Mouse (Mus musculus): ENCODE measurements around the gene Mdfi.
A peak's percentile ranks its signal among the peaks of the same experiment; 100 is the strongest.
"Not testable (repeated sequence)": the region's sequence is repeated elsewhere in the genome, so short reads cannot be mapped to it uniquely, and the experiment has no call there.

Mdfi gene

DNA sequence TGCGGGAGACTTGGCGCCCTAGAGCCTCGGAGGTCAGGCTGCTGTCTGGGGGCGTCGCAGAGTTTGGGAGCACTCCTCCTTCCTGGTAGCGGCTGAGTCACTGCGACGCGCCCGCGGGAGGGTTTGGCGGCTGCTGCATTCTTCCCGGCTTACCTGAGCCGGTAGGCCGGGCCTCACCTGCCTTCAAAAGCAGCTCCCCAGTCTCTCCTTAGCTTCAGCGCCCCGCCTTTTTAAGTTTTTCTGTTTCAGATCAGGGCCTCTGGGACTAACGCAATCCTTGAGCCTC, at the start of gene Mdfi:
Gene Mdfi, minus strand, starts transcription at position 210 of the 286 bp plus-strand sequence.
- no peak for DNase-seq

DNA sequence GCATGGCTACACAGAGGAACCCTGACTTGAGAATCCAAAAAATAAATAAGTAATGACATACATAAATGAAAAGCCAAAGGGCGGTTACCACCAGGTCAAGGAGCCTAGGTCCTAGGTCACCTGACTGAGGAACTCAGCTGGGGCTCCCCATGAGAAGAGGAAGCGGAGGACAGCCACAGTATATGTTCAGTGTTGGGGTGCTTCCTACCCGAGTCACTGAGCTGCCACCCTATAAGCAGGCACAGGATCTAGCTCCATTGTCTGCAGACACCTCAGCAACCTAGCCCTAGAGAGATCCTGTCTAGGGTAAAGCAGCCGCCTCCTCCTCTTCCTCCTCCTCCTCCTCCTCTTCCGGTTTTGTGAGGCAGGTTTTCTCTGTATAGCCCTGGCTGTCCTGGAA, 48.6 kb upstream of the Mdfi start:
- no peak for DNase-seq

DNA sequence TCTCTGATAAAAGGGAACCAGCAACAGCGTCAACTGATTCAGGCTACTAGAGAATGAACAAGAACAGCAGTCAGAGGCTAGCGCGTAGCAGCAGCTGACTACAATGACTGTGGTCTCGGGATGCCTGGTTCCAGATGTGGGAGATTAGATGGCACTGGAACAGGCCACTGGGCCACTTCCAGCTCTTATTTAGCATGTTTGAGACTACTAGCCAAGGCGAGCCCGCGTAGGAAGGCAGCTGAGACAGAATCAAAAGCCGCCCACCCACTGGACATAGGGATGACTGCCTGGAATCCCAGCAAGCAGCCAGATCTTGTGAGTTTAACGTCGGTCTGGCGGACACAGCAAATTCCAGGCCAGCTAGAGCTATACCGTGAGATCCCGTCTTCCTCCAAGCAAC, 46.8 kb upstream of the Mdfi start:
- DNase-seq: no peak

DNA sequence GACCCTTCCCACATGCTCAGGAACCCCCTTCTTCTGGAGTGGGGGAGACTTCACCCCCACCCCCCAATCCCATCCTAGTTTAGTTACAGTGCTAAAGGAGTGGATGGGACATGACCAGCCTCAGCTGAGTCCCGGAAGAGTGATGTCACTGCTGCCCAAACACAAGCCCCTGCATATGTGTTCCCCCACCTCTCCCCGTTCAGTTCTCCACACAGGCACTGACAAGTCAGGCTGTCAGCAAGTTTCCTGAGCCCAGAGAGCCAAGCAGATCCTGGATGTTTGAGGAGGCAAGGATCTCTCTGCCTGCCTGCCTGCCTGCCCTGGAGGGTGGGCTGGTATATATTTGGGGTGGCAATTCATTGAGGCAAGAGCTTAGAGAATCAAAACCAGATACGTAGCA, 44.7 kb upstream of the Mdfi start:
- no peak for DNase-seq

DNA sequence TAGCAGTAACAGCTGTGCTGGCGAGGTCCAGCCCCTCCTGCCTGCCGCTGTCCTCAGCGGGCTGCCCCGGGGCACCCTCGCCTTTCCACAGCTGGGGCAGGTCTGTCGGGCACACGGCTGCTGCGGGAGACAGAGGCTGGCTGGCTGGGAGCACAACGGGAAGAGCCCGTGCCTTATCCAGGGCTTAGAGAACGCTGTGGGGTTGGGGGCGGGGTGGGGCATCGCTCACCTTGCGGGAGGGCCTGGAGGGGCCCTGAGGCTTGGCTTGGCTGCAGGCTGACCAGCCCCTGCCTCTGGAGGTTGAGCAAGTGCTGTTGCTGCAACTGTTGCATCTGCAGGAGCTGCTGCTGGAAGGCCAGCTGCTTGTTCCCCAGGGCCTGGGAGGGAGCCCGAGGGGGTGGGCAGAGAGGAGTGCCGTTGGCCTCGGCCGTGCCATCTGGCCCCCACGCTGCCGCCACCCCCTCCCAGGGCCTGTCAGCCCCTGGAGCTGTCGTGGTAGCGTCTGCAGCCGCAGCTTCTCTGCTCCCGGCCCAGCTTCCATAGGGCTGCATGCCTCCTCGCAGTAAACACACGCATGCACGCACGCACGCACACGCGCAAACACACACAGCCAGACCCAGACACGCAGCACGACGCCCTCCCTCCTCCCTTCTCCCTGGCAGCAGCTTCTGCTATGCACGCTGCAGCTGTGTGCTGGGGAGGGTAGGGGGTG, 44.0 kb upstream of the Mdfi start:
- no peak for DNase-seq

DNA sequence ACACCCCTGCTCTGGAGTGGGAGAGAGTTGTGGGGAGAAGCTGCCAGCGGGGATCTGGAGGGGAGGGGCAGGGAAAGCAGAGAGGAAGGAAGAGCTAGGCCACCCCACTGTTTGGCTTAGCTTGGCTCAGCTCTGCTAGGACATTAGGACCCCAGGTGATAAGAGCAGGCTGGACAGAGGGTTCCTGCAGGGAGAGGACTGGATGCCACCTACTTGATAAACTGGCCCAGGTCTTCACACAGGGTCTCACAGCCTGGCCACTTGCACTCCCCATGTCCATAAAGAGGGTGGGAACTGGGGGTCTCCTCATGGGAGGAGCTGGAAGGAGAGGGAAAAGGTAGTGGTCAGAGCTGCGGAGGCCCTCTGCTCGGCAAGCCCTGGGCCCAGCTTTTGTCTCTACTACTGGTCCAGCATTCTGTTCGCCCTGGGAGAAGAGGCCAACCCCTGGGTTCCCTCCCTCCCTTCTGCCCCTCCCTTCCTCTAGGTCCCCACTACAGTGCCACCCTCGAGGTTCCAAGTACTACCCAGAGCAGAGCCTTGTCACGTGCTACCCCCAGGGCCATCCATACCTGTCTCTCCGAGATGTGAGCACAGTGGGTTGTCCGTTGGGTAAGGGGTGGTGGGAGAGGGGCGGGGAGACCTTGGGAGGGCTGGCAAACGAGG, 43.4 kb upstream of the Mdfi start:
- no peak for DNase-seq

DNA sequence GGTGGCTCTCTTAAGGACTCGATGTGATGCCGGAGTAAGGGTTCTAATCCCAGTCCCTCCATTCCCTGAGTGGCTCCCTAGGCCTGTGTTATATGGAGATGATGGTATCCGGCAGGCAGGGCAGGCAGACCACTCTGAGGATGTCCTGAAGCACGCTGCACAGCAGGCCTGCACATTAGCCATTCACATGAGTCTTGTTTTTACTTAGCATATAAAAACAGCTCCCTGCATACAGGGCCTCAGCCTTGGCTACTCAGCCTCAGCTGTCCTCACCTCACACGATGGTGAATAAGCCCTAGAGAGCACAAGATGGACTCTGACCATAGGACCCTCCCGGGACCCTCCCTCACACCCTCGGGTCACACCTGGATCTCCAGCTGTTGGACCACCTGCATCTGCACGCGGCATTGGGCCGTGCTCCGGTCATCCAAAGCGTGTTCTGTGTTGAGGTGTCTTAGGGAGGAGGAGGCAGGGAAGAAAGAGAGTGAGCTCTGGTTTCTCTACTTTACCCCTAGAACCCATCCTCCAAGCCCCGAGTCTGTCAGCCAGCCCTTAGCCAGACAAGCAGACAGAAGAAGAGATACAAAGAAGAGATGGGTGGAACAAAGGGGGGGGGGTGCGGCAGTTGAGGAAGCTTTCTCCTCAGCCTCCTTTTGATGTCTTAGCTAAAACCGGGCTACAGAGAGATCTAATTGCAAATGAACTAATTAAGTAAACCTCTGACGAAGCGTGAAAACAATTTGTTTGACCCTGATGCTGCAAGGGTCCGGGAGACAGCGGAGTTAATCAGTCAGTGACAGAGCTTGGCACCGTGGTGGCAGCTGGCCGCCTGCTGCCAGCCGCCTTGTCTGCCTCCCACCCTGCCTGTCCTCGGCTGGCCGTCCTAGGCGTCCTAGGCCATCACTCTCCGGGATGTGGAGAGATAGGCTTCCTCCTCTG, 42.6 kb upstream of the Mdfi start:
- DNase-seq: no peak

DNA sequence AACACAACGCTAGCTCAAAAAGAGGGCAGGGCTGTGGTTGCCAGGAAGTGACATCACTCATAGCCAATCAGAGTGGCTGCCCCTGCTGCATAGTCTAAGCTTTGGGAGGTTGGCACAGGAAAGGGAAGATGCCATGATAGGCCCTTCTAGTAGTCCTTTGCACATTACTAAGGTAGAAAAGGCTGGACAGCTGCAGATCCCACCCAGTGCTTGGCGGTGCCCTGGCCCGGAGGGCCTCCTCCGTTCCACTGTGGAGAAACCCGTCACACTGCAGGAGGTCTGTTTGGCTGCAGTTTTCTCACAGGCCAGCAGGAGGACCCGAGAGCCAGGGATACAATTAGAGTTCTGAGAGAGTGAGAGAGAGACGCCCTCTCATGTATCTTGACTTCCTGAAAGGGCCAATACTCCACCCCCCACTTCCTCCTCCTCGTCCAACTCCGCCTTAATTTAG, 38.9 kb upstream of the Mdfi start:
- peak; percentile 76 to 86 for DNase-seq

DNA sequence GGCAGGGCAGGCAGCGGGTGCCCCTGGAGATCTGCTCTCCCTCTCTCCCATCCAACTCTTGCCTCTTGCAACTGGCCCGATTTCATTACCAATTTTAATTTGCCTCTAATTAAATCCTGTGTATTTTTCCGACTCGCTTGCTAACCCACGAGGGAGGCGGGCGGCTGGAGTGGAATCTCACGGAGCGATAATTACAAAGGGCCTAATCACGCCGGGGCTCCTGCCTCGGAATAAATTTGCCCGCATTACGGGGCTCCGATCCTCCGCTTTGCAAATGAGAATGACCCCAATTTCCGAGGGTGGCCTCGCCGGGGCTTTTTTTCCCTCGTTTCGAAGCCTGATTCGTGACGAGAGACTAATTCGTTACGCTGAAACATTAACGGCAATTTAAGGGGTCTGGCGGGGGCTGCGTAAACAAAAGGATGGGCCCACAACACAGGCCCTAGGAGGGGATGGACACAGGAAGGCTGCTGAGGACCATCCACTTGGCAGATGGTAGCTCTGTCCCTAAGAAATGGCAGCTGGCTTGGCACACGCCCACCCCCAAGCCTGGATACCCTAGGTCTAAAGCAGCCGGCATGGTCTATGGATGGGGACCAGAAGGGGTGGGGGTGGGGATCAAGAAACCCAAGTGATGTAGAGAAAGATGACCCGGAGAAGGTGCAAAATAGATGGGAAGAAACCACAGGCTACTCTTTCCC, 38.0 kb upstream of the Mdfi start:
- no peak for DNase-seq

DNA sequence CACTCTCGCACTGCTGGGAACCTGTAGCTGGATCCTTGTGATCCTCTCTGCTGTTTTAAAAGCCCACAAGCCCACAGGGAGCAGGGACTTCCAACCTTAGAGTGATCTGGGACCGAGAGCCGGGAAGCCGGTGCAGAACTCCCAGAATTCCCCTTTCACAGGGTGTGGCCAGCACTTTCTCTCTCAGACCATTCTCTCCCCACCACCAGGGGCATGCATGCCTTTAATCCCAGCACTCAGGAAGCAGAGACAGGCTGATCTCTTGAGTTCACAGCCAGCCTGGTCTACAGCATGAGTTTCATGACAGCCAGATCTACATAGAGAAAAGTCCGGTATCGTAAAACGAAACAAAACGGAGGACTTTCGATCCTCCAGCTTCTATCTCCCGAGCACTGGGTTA, 35.4 kb upstream of the Mdfi start:
- DNase-seq: no peak

DNA sequence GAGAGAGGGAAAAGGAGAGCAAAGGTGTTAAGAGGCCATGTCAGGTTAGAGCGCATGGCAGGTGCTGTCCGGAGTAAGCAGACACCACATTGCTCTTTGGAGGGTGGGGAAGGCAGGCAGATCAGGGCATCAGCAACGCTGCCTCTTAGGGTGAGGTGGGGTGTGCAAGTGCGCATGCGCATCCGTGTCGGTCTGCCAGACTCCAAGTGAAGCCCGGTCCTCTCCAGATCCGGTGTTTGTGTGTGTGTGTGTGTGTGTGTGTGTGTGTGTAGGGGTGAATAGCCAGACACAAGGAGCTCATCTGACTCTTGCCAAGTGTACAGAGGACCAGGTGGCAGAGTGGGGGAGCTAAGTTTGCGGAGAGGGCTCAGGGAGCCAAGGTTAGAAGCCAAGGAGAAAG, 31.5 kb upstream of the Mdfi start:
- DNase-seq: no peak

DNA sequence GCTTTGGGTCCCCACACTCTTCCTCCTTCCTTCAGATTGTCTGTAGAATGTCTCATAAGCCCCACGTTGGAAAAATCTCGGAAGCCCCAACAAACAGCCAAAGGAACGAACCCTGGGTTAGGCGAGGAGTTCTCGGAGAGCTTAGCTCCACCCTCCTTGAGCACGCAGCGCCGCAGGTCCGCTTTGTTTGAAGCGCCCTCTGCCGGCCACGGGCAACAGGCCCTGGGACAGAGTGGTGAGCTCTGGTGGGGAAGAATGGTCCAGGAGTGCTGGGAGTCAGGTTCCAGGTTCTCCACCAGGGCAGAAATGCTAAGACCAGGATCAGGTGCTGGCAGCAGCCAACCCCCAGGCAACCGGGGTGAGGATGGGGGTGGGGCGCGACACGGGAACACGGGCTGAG, 30.0 kb upstream of the Mdfi start:
- DNase-seq: peak; percentile 59 to 66

DNA sequence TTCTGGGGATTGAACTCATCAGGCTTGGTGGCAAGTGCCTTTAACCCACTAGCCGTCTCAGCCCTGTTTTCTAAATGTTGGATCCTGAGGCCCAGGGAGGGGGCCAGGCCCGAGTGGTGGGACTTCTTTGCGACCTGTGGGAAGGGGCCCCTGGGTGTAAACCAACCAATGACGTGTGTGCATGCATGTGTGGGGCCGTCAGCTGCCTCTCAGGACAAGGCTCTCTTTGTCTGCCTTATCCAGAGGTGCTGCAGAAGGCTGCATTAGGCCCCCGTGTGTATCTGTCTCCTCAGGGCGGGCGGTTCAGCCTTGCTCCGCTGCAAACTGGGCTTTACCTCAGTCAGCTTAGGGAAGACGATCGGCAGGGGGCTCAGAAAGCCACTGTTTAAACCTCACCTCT, 28.9 kb upstream of the Mdfi start:
- no peak for DNase-seq

DNA sequence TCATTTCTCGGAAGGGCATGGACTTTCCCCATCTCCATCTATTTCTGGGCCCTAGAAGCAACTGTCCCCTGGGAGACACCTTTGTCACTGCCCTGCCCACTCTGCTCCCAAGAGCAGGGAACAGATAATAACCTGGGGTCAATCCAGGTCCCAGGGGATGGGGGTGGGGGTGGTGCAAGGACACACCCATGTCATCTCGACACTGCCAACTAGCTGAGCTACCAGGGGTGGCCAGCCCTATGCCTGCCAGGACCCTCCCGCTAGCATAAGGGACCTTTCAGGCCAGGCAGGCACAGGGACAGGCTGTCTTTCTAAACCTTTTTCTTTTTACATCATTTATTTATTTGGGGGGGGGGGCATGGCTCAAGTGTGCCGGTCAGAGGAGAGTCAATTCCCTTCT, 28.5 kb upstream of the Mdfi start:
- no peak for DNase-seq

DNA sequence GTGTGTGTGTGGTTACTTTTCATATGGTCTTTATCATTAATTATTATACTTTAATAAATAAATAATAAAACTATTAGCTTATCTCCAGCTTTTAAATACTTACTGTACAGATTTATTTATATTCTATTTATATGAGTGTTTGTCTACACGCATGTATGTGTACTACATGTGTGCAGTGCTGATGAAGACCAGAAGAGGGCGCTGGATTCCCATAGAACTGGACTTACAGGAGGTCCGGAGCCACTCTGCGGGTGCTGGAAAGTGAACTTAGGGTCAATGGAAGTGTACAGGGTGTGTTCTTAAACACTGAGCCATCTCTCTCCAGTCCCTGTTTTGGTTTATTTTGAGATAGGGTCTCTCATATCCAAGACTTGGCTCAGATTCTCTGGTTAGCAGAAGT, 21.1 kb upstream of the Mdfi start:
- no peak for DNase-seq

DNA sequence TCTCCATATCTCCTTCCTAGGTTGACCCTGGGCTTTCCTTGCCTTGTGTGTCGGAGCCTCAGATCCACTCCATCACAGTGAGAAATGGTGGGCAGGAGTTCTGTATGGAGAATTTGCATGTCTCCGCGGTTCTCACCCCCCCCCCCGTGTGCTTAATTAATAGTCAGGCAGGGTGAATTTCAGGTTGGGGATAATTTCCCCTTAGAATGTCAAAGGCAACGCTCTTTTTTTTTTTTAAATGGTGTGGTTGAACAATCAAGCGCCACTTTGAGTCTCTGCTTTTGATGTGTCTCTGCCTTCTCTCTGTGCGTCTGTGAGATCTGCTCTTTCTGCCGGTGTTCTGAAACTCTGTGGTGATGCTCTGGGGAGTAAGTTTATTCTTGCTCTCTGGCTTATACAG, 20.4 kb upstream of the Mdfi start:
- DNase-seq: no peak

DNA sequence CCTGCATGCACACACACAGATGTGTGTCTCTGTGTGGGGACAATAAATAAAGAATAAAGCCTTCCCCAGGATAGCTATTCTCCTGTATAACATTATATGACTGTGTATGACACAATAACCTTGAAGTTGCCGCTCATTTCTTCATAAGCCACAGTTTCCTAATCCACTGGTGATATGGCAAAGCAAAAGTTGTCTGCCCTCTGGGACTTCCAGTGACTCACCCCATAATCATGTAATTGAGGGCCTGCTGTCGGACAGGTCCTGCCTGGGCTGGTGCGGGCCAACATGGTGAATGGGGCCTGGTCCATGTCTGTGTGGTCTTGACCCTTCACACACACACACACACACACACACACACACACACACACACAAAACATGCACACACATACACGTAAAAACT, 19.3 kb upstream of the Mdfi start:
- no peak for DNase-seq

DNA sequence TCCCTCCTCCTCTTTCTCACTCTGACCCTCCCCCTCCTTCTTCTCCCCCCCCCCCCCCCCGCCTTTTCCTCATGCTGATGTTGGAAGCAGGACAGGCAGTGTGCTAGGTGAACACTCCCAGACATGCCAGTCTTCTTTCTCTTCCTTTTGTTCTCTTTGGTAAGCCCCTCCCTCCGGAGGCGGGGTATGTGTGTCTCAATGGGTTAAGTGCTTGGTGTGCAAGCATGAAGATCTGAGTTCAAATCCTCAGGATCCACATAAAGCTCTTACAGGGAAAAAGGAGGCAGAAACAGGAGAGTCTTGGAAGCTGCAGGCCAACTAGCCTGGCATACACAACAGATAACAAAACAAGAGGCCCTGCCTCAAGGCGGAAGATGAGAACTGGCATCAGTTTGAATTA, 18.8 kb upstream of the Mdfi start:
- DNase-seq: no peak

DNA sequence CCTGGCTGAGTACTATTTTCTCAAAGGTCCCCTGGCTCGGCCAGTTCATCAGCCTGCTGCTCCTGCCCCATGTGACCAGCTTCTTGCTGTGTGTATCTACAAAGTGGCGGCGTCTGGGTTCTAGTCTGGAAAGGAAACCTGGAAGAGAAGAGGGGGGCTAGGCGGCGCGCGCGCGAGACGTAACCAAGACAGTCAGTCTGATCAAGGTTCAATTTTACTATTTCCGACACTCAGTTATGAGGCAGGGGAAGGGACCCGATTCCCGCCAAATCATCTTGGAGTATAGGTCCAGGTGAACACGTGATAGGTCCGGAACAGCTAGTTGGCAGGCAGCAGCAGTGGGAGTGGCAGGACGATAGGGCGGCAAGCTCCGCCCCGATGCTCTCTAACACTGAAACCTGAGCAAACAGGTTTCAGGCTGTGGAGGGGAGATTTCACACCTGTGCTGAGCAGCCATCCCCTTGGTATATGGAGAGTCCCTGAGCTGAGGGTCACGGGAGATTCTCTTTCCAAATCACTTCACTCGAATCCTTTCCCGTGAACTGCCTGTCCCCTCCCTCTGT, 17.4 kb upstream of the Mdfi start:
- DNase-seq: not testable (repeated sequence)

DNA sequence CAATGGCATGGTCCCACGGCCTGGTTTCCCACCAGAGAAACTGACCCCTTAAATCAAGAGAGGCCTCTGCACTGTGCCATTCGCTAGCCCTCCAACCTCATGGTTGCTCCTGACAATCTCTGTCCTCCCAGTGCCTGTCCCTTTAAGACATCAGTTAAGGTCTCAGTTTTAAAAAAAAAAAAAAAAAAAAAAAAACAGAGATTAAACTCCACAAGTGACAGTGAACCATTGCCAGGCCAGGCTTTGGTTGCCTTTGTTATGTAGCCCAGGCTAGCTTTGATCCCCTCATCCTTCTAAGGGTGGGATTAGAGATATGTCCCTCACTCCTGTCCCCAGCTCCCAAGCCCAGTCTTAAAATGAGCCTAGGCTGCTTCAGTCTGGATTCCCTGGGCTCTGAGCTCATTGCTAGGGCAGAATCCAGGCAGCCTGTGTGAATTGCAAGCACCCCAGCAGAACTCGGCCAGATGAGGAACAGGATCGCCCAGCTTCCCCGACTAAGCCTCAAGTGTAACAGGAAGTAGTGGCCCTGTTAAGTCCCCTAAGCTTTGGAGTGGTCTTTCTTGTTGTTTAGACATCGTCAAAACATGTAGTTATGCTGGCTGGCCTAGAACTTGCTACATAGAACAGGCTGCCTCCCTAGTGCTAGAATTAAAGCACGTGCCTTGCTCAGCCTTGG, 16.3 kb upstream of the Mdfi start:
- no peak for DNase-seq

DNA sequence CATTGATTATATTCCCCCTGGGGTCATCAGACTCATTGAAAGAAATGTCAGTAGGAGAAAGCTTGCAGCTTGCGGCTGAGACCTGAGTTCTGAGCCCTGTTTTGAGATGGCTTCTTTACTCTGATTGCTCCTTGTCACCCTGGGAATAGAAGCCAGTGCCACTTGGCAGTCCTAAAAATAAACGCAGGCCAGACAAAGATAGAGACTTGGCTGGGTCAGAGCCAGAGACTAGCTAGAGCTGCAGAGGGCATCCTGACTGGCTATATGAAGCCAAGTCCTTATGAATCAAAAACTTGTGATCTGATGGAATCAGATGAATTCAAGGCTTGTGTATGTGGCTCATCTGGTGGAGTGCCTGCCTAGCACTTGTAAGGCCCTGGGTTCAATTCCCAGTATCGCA, 15.5 kb upstream of the Mdfi start:
- DNase-seq: no peak

DNA sequence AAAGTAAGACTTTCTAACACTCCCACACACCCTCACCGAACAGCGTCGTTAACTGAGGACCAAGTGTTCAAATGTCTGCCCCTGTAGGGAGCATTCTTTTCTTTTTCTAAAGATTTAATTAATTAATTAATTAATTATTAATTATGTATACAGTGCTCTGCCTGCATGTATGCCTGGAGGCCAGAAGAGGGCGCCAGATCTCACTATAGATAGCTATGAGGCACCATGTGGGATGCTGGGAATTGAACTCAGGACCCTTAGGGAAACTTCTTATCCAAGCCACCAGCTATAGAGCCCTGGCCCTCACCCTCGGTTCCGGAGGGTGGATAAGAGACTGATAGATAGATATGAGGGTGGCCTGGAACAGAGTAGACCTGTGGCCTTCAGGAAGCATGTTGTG, 13.5 kb upstream of the Mdfi start:
- DNase-seq: no peak

Measured in thymus, adult 18-20 months (tissue).